Mouse (Mus musculus) liver, postnatal 0 days (tissue): ENCODE measurements around the gene Crygs.

Source experiments
- CTCF ChIP-seq: sonication (generic); IDR thresholded peaks from 2 replicates; pipeline ENCODE4 v1.5.1; 2016; ENCODE audit warnings: antibody characterized with exemption, low read depth
- EP300 ChIP-seq: IDR thresholded peaks from 2 replicates; pipeline ENCODE4 v1.6.1; 2016; ENCODE audit warnings: antibody characterized with exemption, low read depth, mild to moderate bottlenecking

DNA sequence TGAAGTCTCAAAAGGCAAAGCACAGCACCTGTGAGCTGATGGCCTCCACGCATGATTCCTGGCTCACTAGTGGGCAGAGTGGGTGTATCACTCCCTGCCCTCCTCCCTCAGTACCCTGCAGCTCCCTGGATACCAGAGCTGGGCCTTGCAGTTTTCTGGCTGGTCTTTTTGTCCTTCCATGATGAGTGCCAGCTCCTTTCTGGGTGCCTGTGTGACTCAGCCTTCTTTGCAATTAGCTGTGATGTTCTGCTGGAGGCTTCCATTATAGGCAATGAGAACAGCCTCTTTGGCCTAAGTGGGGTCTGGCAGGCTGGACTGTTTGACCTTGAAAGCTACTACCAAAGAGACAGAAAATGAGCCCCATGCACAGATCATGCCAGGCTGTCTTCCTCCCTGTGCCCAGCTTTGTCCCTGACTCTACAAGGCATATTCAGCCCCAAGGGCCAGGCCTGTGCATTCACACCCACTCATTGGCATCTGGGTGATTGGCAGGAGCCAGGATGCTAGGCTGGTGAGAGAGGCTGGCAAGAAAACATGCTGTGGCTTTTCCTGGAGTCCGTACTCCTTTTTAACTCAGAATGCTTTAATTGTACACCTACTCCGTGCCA lies 32.0 kb downstream of the Crygs start:
- TF ChIP-seq CTCF (no peak), EP300 (no peak)
